Mouse (Mus musculus): ENCODE measurements around the gene Add2.

DNA sequence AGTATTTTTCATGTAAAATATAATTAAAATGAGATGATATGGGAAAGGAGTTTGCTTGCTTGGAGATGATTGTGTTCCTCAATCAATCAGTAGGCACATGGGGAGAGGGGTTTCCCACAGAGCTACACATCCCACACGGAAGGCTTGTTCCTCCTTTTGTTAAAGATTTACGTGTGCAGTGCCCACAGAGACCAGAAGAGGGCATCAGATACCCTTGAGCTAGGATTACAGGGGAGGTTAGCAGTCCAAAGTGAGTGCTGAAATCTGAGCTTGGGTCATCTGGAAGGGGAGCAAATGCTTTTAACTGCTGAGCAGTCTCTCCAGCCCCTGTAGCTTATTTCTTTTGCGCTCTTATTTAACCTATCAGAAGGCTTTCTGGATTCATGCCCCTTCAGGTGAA is 7.5 kb upstream of the Add2 start:
- TF ChIP-seq CTCF (IDR thresholded peaks at IDR 0.05; ENCODE audit: borderline replicate concordance, insufficient read depth, low read length), result no peak
- no peak for TF ChIP-seq POLR2A (IDR thresholded peaks at IDR 0.05; ENCODE audit: low read depth, low read length)

Measured in embryonic fibroblast, embryonic 13.5 days (primary cell).